Mouse (Mus musculus): ENCODE measurements around the gene Dazl. TPM values are rescaled to one million over a fixed set of nuclear protein-coding genes. Genes with fewer than 3 reads are reported as not detected.

Dazl gene
- polyA plus RNA-seq, 1 experiment from 2014 or later: 0.58 TPM

Other genes with a start within 250 kb of the Dazl start
- gene Rftn1, start 103.0 kb downstream of the Dazl start, polyA plus RNA-seq (2014; fragmentation: Nextera tagmentation; extraction: Ambion mirVana): 26.2 and 32.6 TPM in 2 replicates
- gene Plcl2, start 215.8 kb upstream of the Dazl start, polyA plus RNA-seq (2014; fragmentation: Nextera tagmentation; extraction: Ambion mirVana): 5.5 and 6.8 TPM in 2 replicates

All from heart, embryonic 14.5 days (tissue).